Mouse (Mus musculus) left cerebral cortex, postnatal 36 days (tissue): ENCODE measurements at regions not wholly inside any gene's neighbourhood (a gene's known extent, or its start where the extent isn't known, plus 50 kb on each side); places are given as distances from the start of the nearest gene placed in this dataset.

Experiments
- DNase-seq, 2 experiments: peaks; one replicate each; pipeline ENCODE4 v3.0.0; 2021 to 2022; ENCODE audit warnings: low spot score in 2 of 2, mixed read lengths in 1 of 2
- intact Hi-C: fragments of 180-260 bp; cut with DNase I; formaldehyde crosslinking; loops from one replicate; pipeline ENCODE4 v1.15.1; 2025

DNA sequence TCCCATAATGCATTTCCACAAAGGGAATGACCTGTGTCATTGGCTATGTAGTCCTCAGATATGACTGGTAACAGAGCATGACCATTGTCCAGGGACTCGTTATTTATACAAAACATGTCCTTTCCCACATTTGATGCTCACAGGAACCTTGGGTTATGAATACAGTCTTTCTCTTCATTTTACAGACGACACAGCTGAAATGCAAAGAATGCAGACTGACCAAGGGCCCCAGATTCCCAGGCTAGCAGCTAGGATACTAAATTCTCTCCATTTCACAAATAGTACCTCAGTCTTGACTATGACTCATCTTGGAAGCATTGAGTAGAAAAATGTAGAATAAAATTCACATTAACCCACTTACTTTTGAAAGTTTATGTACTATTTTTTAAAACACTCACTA, 182.7 kb upstream of the Sox4 start:
- no peak for DNase-seq
- intact Hi-C loops = no loop called here

DNA sequence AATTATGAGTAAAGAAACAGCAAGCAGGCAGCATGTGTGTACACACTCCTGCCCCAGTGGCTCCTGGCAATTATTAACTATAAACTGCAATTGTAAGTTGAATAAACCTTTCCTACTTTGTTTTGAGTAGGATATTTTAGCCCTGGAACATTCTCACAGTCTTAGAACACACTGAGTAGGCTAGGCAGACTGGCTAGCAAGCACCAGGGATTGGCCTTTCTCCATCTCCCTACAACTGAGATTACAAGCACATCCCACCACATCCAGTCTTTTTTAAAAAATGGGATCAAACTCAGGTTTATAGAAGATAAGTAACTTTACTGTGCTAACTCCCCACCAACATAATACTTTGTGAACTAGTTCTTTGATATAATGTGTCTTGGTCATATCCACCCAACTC, 174.0 kb upstream of the Sox4 start:
- intact Hi-C loops = no loop called here
- no peak for DNase-seq

DNA sequence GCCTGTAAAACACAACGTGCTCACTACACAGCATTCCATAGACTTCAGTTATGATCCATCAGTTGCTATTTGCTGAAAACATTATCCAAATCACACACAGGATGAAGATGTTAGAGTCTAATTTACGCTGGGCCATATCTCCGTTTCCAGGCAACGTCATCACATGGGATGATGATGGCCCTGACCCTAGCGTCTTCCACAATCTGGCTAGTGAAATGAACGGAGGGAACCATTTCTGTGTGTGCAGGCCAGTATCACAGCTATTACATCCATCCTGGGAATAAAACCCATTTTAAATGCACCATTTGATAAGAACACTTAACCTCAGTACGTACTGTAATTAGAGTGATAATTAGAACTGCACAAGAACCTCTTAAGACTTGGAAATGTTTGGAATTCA, 170.0 kb upstream of the Sox4 start:
- intact Hi-C loops = no loop called here
- DNase-seq = no peak

DNA sequence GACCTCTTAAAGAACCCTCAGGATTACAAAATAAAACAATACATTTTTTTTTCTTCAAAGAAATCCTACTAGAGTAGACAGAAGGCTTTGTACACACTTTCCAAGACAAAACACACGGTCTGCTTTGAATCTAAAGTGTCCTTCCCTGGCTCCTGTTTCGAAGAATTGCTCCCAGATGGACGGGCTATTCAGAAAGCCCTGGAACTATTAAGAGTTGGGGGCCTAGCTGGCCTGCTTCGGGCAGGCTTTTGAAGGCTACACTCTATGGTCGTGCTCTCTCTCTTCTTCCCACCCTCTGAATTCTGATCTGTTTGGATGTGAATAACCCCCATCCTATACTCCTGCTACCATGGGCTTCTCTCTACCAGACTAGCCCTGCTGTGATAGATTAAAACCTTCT, 167.6 kb upstream of the Sox4 start:
- intact Hi-C loops = no loop called here
- no peak for DNase-seq

DNA sequence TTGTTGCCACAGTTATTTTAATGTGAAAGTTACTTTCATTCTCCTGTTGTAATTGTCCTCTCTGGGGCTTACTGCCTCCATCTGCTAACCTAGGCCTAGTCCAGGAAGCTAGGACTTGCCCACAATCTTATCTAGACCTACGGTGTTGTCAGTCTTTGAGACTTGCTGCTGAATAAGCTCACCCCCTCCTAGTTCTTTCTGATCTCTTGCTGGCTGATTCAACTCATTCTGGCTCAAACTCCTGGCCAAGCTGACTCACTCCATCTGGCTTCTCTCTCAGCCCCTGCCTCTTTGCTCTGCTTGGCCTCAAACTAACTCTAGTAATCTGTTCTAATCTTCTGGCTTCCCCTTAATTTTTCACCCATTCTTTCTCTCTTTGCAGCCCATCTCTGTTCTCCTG, 165.8 kb upstream of the Sox4 start:
- peak in 1 of 2 experiments; percentile 12 for DNase-seq
- intact Hi-C loops = no loop called here

DNA sequence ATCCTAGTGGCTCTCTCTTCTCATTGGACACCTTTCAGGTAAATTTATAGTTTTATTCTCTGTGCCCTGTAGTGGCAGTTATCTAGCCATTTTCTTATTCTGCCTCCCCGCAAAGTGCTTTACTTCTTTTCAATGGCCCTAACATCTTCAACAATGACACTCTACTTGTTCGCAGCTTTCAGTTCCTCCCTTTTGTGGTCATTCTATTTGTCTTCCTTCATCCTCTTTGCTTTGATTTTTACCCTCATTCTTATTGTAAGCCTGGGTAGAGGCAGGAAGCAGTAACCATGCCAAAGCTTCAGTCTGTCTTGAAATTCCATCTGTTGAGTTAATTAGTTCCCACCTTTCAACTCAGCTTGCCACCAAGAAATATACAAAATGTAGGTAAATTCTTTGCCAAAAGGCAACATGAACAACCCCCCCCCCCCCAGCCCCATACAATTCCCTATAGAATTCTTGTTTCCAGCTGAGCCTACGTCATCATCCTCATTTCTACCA, 161.5 kb upstream of the Sox4 start:
- DNase-seq = no peak
- intact Hi-C loops = no loop called here

DNA sequence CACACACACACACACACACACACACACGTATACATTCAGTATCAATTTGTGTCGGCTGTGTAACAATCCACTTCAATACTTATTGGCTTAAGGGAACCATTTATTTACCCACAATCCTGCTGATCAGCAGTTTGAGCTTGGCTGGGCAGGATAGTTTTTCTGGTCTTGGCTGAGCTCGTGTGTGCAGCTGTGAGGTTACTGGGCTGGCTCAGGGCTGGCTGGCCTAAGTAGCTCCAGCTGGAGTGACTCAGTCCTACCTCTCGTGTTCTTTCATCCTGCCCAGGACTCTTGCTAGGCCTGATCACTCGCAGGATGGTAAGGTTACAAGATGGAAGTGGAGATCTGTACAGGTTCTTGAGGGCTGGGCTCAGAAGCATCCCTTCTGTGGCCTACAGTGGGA, 156.6 kb upstream of the Sox4 start:
- intact Hi-C loops = no loop called here
- no peak for DNase-seq

DNA sequence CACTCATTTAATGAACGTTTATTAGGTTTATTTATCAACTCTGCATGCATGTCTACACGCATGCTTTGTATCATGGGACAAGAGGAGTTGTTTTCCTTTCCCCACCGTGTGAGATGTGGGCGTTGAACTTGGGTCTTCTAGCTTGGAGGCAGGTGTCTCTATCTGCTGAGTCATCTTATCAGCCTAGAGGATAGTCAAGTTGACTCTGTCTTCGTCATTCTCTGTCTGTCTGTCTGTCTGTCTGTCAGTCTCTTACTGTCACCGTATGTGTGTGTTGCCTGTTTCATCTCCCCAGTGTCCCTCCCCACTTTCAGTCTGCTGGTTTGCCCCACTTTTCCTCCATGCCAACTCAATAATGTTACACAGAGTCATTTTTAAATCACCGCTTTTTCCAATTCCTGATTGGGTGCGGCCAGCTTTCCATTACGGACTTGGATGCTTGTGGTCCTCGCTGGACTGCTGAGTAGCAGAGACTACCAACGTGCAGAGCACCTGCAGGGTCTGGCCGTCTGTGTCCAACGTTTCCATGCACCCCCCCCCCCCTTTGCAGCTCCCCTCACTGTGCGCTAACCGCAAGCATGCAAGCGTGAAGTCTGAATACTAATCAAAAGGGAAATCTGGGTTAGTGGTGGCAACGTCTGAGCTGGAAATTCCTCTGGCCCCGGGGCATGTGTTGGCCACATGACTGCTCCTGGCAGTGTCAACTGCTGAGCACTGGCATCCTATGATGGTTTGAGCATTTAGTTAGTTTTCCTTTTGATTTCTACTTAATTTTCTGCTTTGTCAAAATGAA, 155.7 kb upstream of the Sox4 start:
- DNase-seq = no peak
- intact Hi-C loops = no loop called here

DNA sequence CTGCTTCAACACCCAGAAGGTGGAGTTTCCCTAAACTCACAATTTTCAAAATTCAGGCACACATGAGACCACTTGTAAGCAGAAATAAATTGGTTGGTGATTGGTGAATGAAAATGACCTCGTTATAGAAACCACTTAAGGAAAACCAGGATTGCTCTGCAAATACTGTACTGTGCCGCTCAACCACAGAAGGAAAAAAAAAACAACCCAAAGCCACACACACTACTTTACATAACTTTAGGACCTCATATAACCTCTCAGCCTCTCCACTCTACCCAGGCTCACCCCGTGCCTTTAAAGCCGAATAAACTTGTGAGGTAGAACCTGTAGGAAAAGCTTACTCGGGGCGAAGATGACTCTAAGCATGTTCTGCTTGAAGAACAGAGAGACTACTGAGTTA, 154.7 kb upstream of the Sox4 start:
- no peak for DNase-seq
- intact Hi-C loops = no loop called here

DNA sequence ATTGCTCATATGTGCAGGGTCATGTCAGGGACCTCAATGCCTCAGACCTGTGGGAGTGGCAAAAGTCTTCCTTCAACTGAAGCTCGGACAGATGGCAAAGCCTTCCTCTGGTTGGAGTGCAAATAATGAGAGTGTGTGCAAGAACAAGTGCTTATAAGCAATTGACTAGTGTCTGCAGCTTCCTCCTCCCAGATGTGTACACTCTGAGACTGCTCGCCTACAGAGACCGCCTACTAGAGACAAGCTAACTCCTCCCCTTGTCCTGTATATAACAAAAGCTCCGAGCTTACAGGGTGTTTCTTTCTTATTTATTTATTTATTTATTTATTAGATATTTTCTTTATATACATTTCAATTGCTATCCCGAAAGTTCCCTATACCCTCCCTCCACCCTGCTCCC, 138.7 kb upstream of the Sox4 start:
- DNase-seq = no peak
- intact Hi-C loops = no loop called here

DNA sequence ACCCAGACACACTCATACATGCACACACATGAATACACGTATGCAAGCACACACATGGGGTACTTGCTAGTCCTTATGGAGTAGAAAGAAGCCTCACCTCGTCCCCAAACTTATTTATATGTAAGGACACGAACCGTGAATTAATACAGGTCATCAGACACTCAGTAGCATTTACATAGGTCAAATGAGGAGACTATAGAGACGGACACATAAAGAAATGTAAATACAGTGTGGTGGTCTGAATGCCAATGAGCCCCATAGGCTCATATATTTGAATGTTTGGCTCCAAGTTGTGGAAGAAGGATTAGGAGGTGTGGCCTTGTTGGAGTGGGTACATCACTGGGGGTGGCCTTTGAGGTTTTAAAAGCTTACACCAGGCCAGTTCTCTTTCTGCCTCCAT, 133.3 kb upstream of the Sox4 start:
- no peak for DNase-seq
- intact Hi-C loops = no loop called here

DNA sequence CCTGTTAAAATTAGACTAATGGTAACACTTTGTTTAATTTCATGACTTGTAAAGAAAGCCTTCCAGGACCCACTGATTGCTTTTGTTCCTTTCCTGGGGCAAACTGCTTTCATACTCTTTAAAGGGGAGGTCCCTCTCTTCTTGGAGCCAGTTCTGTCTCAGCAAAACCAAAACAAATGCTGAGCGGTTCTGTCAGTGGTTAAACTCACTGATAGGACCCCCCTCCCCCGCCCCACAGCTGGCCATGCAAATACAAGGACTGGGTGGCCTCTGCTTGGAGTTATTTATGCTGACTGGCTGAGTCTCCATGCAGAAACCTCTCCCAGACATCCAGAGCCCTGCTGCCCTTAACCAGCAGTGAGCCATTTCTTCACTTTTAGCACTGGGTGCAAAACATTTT, 127.6 kb upstream of the Sox4 start:
- intact Hi-C loops = no loop called here
- no peak for DNase-seq

DNA sequence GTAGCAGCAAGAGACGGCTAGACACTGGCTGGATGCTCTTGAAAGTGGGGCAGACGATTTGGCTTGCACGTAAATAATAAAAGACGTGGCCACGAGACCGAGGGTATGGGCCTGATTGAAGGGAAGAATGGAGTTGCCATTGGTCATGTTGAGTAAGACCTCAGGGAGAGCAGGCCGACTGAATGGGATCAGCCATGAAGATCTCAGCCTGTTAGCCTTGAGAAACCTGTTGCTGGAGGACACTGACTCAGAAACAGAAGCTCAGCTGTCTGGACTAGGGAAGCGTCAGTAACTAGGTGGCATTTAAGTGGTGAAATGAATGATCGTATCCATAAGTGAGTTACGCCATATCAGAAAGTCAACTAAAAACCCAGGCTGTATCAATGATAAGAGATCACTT, 126.3 kb upstream of the Sox4 start:
- intact Hi-C loops = no loop called here

DNA sequence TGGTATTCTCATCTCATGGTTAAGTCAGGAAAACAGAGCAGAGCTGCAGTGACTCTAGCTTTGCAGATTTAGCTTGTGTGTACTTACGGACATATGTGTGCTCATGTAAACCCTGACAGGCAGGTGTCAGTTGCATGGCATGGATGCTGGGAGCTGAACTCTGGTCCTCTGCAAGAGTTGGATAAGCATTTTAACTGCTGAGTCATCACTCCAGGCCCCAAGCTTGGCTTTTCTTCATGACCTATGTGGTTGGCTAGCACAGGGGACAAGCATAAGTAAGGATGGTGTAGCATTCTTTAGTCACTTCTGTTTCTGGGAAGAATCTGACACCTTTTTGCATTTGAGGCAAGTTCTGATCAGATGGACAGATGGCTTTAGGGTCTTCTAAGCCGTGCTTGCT, 120.1 kb upstream of the Sox4 start:
- DNase-seq = no peak
- intact Hi-C loops = no loop called here

More for the DNA sequence above, 126.3 kb upstream of the Sox4 start:
- no peak for DNase-seq

DNA sequence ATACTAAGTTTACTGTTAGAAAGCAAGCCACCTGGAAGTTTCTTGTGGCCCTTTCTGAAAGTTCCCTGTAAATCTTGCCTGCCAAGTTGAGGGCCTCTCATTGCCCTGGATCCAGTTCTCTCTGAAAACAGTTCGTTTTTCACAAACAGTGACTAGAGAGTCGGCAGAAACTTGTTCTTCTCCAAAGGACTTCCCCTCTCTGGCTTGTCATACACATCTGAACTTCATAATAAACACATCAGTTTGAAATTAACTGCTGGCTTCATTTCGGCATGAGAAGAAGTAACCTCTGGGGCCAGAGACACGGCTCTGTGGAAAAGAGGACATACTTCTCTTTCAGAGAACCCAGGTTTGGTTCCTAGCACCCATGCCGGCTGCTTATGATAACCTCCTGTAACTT, 110.4 kb upstream of the Sox4 start:
- DNase-seq = no peak
- intact Hi-C loops = no loop called here

DNA sequence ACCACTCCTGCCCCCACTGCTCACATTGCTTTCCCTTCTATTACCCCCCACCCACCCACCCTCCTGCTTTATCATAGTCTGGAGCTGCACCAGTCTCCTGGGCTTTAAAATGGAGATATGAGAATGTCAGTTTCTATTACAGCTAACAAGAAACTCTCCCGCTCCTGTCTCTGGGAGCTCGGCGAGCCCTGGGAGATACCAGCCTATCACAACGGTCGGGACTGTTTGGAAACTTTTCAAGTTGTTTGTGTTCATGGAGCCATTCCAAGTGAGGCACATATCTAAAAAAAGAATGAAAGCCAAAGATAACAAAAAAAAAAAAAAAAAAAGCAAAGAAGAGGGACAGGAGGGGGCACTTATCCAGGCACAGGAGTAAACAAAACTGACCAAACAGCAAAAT, 105.2 kb upstream of the Sox4 start:
- DNase-seq = no peak
- intact Hi-C loops = no loop called here

DNA sequence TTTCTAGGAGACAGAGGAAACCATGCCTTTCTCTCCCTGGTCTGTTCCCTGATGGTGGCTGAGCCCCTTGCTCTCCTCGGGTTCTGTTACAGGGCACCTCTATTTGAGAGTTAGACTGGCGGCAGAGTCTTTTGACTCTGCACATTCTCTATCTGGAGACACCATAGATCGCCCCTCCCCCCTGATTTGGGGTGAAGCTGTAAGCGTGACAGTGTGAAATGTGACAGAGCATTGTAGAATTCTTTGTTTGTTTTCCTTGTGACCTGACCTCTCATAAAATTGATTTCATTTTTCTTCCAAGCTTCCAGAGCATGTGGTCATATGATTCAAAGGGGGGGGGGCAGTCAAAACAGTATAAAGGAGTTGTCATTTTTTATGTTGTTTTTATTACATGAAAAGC, 96.2 kb upstream of the Sox4 start:
- intact Hi-C loops = no loop called here
- DNase-seq = no peak

DNA sequence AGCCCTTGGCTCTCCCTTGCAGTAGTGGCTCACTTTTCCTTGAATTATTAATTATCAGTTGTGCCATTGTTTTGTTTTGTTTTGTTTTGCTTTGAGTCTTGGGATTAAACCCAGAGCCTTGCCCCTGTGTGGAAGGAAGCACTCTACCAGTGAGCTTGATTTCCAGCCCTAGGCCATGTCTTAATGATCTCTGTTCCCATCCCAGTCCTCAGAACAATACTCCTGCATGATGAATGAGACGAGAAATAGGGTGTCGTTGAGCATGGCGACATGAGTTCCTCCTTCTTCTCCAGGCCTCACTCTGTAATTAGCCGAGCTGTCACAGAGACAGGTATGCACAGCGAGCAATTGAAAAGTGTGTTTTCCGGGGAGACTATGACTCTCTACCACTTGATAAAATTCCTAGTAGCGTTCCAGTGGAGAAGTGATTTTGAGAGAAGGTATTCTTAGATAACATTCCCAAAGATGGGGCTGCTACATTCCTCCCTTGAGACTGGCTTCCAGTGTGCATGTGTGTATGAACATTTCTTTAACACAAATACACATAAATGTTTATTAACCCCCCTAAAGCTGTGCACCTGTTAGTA, 95.6 kb upstream of the Sox4 start:
- no peak for DNase-seq
- intact Hi-C loops = no loop called here

DNA sequence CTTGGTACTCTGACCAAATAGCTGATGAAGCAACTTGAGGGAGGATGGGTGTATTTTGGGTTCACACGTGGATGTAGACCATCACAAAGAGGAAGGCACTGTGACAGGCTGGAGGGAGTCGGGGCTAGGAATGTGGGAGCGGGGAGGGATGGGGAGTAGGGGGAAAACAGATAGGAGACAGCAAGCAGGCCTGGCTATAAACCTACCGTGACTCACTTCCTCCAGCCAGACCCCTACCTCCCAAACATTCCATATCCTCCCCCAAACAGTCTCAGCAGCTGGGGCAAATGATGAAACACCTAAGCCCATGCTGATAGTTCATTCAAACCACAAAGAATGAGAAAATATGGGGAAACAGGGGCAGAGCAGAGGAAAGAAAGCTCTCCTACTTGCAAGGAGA, 91.1 kb upstream of the Sox4 start:
- intact Hi-C loops = no loop called here
- DNase-seq = no peak

DNA sequence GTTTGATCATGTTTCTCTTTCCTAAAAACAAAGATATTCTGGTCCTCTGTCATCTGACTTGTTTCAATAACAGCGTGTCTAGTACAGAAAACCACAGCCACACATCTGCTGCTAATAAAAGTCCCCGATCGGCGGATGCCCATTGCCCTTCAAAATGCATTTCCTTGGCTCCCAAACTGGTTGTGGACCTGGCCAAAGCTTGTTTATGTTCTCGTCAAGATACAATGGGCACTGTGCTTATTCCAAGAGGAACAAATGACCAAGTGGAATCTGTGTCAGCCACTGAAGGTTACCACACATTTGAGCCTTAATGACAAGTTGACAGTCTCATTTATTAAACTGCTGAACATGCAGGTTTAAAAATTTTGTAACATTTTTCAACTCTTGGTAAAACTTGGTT, 86.8 kb upstream of the Sox4 start:
- intact Hi-C loops = no loop called here

DNA sequence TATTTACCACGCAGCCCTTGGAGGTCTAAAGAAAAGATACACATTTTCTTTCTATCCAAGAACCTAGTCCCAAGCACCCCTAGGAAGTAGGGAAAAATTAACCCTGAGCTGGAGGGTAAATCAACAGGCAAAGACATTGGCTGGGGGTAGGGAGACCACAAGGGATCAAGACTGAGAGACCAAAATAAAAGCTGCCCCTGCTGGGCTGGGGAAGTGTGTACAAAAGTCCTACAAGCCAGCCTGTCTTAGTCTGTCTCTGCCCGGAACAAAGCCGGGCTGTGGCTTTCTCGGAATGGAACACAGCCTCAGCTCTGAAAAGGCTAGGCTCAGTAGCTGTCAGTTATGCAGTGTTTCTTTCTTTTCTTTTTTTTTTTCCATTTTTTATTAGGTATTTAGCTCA, 81.4 kb upstream of the Sox4 start:
- no peak for DNase-seq
- intact Hi-C loops = no loop called here

More for the DNA sequence above, 86.8 kb upstream of the Sox4 start:
- no peak for DNase-seq

DNA sequence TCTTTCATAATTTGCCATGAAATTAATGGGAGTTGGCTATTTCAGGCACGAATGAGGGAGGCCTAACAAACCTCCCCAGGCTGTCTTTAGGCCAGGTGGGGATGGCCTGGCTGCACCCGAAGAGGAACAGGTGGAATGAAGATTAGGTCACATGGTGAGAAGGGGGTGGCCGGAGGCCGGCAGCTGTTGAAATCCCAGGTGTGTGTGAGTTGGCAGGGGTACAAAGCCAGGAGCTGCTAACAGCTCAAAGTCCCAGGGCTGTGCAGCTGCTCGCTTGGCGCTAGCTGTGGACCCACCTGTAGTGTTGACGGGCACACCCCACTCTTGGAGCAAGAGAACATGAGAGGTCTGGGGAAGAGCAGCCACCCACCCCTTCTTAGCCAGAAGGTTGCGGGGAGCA, 80.9 kb upstream of the Sox4 start:
- intact Hi-C loops = no loop called here
- DNase-seq = no peak
